Mouse (Mus musculus) hematopoietic multipotent progenitor cell, adult 10-12 weeks (in vitro differentiated cells): ENCODE data around the gene Dnase1l2. TPM values are rescaled to one million over a fixed set of nuclear protein-coding genes. Genes with fewer than 3 reads are reported as not detected.

Experiments
- polyA plus RNA-seq: library from polyadenylated mRNA; stranded (reverse); fragments of >175 nt; gene quantifications from 2 replicates; pipeline ENCODE4 v1.2.3, GENCODE M21; 2012; ENCODE audit warnings: low replicate concordance

Gene Dnase1l2
- 0.31 and 0.68 TPM in 2 replicates for polyA plus RNA-seq

GRCm38 (mm10) chr17:24442632-24443155, at the start of gene Dnase1l2:
Gene Dnase1l2 (minus strand): TSS chr17:24443105.

GRCm38 (mm10) chr17:24488186-24488661, 45.3 kb upstream of the Dnase1l2 start, which contains the start of gene Caskin1:
Gene Caskin1 (plus strand): TSS chr17:24488601.

GRCm38 (mm10) chr17:24478663-24479380, 35.9 kb upstream of the Dnase1l2 start, which contains the start of gene Mlst8:
Gene Mlst8 (minus strand): TSS chr17:24479078.

GRCm38 (mm10) chr17:24473612-24474275, 30.8 kb upstream of the Dnase1l2 start, which contains the start of gene Bricd5:
Gene Bricd5 (plus strand): TSS chr17:24473884.

GRCm38 (mm10) chr17:24469910-24470602, 27.2 kb upstream of the Dnase1l2 start, which contains the start of the genes E4f1 and Pgp:
Gene E4f1 (minus strand): TSS chr17:24470313.
Gene Pgp (plus strand): TSS chr17:24470392.

GRCm38 (mm10) chr17:24426471-24427169, 16.3 kb downstream of the Dnase1l2 start, which contains the start of gene Eci1:
Gene Eci1 (plus strand): TSS chr17:24426641.

GRCm38 (mm10) chr17:24414230-24414976, 28.5 kb downstream of the Dnase1l2 start, which contains the start of gene Rnps1:
Gene Rnps1 (plus strand): TSS chr17:24414565.

Other genes starting within 250 kb of the Dnase1l2 start
- 0.43 and 1.2 TPM in 2 replicates for gene Tbc1d24, start 237.5 kb downstream of the Dnase1l2 start, polyA plus RNA-seq
- 0.16 TPM in 1 of 2 replicates, not detected in the other for gene Ntn3, start 233.6 kb downstream of the Dnase1l2 start, polyA plus RNA-seq
- gene Tedc2, start 222.3 kb downstream of the Dnase1l2 start, polyA plus RNA-seq = 10.9 and 11.9 TPM in 2 replicates
- gene Ccnf, start 191.6 kb downstream of the Dnase1l2 start, polyA plus RNA-seq = 7.7 and 18.3 TPM in 2 replicates
- not detected in 2 replicates for gene Abca17, start 92.0 kb downstream of the Dnase1l2 start, polyA plus RNA-seq
- gene Abca3, start 91.2 kb downstream of the Dnase1l2 start, polyA plus RNA-seq = 21.5 and 52.7 TPM in 2 replicates
- gene Rnps1, start 28.5 kb downstream of the Dnase1l2 start, polyA plus RNA-seq = 102 and 132 TPM in 2 replicates
- gene Eci1, start 16.5 kb downstream of the Dnase1l2 start, polyA plus RNA-seq = 29.8 and 42.0 TPM in 2 replicates
- 32.1 and 40.4 TPM in 2 replicates for gene E4f1, start 27.2 kb upstream of the Dnase1l2 start, polyA plus RNA-seq
- gene Pgp, start 27.3 kb upstream of the Dnase1l2 start, polyA plus RNA-seq = 27.9 and 34.1 TPM in 2 replicates
- gene Bricd5, start 30.8 kb upstream of the Dnase1l2 start, polyA plus RNA-seq = 0.24 and 0.74 TPM in 2 replicates
- gene Mlst8, start 36.0 kb upstream of the Dnase1l2 start, polyA plus RNA-seq = 5.3 and 8.0 TPM in 2 replicates
- gene Caskin1, start 45.5 kb upstream of the Dnase1l2 start, polyA plus RNA-seq = 0.02 and 0.07 TPM in 2 replicates
- 156 and 190 TPM in 2 replicates for gene Traf7, start 84.8 kb upstream of the Dnase1l2 start, polyA plus RNA-seq
- gene Rab26, start 91.1 kb upstream of the Dnase1l2 start, polyA plus RNA-seq = 0.76 and 1.9 TPM in 2 replicates
- 24.7 and 24.9 TPM in 2 replicates for gene Pkd1, start 106.7 kb upstream of the Dnase1l2 start, polyA plus RNA-seq
- 37.6 and 45.7 TPM in 2 replicates for gene Tsc2, start 189.5 kb upstream of the Dnase1l2 start, polyA plus RNA-seq
- 3.8 and 6.9 TPM in 2 replicates for gene Nthl1, start 189.6 kb upstream of the Dnase1l2 start, polyA plus RNA-seq
- gene Slc9a3r2, start 207.2 kb upstream of the Dnase1l2 start, polyA plus RNA-seq = 3.8 and 6.4 TPM in 2 replicates
- 0.36 and 0.52 TPM in 2 replicates for gene Npw, start 215.4 kb upstream of the Dnase1l2 start, polyA plus RNA-seq
- 56.2 and 93.5 TPM in 2 replicates for gene Zfp598, start 226.6 kb upstream of the Dnase1l2 start, polyA plus RNA-seq
- gene Syngr3, start 246.8 kb upstream of the Dnase1l2 start, polyA plus RNA-seq = 0.15 and 0.24 TPM in 2 replicates